Mouse (Mus musculus) olfactory bulb, adult 2 months (tissue): Measurements from ENCODE around the gene Actn1. TPM values are rescaled to one million over a fixed set of nuclear protein-coding genes. Genes with fewer than 3 reads are reported as not detected.
A peak's percentile ranks its signal among the peaks of the same experiment; 100 is the strongest.

ENCODE experiments used
- H3K27ac ChIP-seq: fragments of 200-500 bp; 2 replicates; pipeline ENCODE4 v1.5.1; 2012; ENCODE audit warnings: low read depth, low read length; ENCODE audit not compliant: insufficient read depth
- H3K4me1 ChIP-seq: fragments of 200-500 bp; 2 replicates; pipeline ENCODE4 v1.6.1; 2012; ENCODE audit warnings: low read length; ENCODE audit not compliant: control insufficient read depth, insufficient read depth
- H3K4me3 ChIP-seq: fragments of 200-500 bp; 2 replicates; pipeline ENCODE4 v1.5.1; 2012; ENCODE audit warnings: mild to moderate bottlenecking, low read depth, low read length, moderate library complexity; ENCODE audit not compliant: insufficient read depth
- CTCF ChIP-seq: fragments of 200-500 bp; IDR thresholded peaks from 2 replicates; pipeline ENCODE4 v1.5.1; 2012; ENCODE audit warnings: low read depth, mild to moderate bottlenecking, low read length, moderate library complexity; ENCODE audit not compliant: insufficient read depth
- POLR2A ChIP-seq: fragments of 200-500 bp; IDR thresholded peaks from 2 replicates; pipeline ENCODE4 v1.6.1; 2012; ENCODE audit warnings: mild to moderate bottlenecking, low read depth, low read length, moderate library complexity; ENCODE audit not compliant: insufficient read depth
- WGBS: fragments of 180-500 bp; shearing (Covaris S2); methylation state at CpG from one replicate; pipeline ENCODE4 v1.1.7; 2018; 5-methylcytosine and 5-hydroxymethylcytosine counted together
- polyA plus RNA-seq: library from polyadenylated mRNA; stranded (reverse); fragments of >200 nt; gene quantifications from 2 replicates; pipeline ENCODE4 v1.2.4, GENCODE M21; 2012; ENCODE audit warnings: low replicate concordance; ENCODE audit not compliant: missing spikeins, insufficient read depth, insufficient read length

The Actn1 gene
- polyA plus RNA-seq: not detected in 2 replicates

DNA sequence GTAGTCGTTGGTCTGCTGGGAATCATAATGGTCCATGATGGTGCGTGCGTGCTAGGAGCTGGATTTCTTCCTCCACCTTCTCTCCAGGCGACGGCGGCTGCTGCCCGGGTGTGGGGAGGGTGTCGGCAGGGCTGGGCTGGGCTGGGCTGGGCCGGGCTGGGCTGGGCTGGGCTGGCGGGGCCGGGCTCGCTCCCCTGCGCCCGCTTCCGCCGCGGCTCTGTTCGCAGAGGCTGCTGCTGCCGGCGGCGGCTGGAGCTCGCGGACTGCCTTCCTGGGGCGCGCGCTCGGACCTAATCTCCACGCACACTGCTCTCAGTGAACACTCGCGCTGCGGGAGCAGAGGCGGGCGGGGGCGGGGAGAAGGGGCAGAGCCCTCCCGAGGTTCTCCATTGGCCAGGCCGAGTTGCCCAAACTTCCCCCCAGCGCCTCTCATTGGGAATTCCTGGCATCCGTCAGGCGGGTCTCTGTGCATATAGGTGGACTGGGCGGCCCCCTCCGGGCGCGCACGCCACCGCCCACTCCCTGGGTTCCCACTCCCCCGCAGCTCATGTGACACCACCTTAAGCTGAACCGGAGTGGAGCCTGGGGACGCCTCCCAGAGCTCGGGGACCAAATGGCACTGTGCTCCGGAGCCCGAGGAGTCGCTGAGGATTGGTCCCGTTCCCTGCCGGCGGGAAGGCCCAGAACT lies at the start of gene Actn1:
Actn1 (minus strand) TSS at position 316 of the 688 bp plus-strand sequence.
- WGBS: under 1% methylated on average over 44 of the region's 55 CpGs
- TF ChIP-seq CTCF: no peak
- TF ChIP-seq POLR2A: 0 out of 2 replicates have a peak, but pooled peaks have one; percentile 46
- H3K4me1 ChIP-seq: peaks cover 6% of the 10 kb centered on the region
- H3K27ac ChIP-seq: peak within 1 kb of the TSS; percentile 56
- H3K4me3 ChIP-seq: peak within 1 kb of the TSS; percentile 60

DNA sequence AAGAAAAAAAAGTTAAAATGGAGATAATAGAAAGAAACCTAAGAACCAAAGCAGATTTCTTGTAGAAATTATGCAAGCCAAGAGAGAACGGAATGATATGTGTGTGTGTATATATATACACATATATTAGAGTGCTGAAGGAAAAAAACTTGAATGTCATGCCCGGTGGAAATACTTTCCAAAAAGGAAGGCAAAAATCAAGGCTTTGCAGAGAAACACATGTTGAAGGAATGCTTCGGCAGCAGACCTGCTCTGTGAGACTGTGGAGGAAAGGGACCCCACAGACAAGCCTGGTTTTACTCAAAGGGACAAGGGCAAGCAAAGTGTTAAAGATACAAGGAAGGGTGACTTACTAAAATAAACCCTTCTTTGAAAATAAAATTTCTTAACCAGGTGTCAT lies 47.4 kb upstream of the Actn1 start:
- no peak overlapping the region for H3K27ac ChIP-seq
- no peaks in the 10 kb centered on the region for H3K4me1 ChIP-seq
- no peak overlapping the region for H3K4me3 ChIP-seq
- 78% methylated on average over 3 of the region's 3 CpGs for whole genome bisulfite sequencing
- no peak for TF ChIP-seq CTCF
- no peak for TF ChIP-seq POLR2A

DNA sequence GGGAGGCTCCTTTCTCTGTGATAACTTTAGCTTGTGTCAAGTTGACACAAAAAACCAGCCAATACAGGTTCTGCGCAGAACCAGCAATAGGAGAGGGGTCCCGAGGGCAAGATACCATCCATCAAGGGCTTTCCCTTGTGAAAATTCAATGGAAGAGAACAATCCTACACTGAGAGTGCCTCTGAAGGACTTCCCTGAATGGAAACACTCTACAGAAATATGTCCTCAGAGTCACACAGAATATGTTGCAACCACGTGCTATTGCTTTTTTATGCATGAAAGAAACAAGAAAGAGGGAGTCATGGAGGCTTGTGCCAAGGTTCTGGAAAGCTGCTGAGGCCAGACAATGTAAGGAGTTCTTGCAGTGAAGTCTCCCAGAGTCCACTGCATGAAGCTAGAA lies 44.3 kb upstream of the Actn1 start:
- Histone ChIP-seq H3K4me1 (no peaks in the 10 kb centered on the region), H3K27ac (no peak overlapping the region), H3K4me3 (no peak overlapping the region)
- no peak for TF ChIP-seq POLR2A
- no peak for TF ChIP-seq CTCF
- WGBS: 95% methylated on average over 3 of the region's 3 CpGs

DNA sequence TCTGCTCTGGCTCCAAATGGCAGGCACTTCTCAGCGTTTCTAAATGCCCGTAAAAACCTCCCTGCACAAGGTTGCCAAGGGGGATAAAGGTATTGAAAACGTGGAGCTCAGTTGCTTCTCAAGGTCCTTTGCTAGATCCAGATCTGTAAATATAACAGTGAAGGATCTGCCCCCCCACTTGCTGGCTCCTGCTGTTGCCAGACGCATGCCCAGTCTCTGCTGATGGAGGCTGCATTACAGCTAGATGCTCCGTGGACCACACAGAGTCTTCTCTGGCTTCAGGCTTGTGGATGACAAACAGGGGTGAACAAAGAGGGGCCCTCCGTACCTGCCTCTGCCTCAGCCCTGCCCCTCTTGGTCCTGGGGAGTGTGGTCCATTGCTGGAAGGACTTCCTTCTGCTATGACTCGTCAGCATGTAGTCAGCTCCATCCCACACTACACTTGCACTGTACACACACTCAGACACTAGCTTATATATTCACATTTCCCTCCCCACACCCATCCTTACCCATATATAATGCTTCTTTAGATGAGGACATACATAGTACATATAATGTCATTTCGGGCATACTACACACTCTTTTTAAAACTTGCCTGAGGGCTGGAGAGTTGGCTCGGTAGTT lies 40.8 kb upstream of the Actn1 start:
- H3K27ac ChIP-seq: no peak overlapping the region
- no peaks in the 10 kb centered on the region for H3K4me1 ChIP-seq
- 66% methylated on average over 9 of the region's 9 CpGs for WGBS

DNA sequence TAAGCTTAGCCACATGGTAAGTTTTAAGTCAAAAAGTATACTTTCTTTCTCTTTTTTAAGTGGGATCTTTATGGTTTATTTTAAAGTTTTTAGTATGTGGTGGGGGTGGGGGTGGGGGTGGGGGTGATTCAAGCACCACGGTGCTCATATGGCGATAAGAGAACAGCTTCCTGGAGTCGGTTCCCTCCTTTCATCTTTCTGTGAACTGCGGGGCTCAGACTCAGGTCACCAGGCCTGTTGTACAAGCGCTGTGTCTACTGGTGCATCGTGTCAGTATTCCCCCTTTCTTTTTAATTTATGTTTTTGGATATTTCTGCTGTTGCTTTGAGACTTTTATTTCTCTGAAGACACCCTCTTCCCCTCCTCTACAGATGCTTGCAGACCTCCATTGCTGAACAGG lies 38.5 kb upstream of the Actn1 start:
- H3K4me3 ChIP-seq: no peak overlapping the region
- 87% methylated on average over 6 of the region's 6 CpGs for WGBS
- no peak for TF ChIP-seq CTCF
- no peak for TF ChIP-seq POLR2A
- H3K27ac ChIP-seq: no peak overlapping the region
- no peaks in the 10 kb centered on the region for H3K4me1 ChIP-seq

More for the DNA sequence above, 40.8 kb upstream of the Actn1 start:
- H3K4me3 ChIP-seq: no peak overlapping the region
- TF ChIP-seq POLR2A (no peak), CTCF (no peak)

DNA sequence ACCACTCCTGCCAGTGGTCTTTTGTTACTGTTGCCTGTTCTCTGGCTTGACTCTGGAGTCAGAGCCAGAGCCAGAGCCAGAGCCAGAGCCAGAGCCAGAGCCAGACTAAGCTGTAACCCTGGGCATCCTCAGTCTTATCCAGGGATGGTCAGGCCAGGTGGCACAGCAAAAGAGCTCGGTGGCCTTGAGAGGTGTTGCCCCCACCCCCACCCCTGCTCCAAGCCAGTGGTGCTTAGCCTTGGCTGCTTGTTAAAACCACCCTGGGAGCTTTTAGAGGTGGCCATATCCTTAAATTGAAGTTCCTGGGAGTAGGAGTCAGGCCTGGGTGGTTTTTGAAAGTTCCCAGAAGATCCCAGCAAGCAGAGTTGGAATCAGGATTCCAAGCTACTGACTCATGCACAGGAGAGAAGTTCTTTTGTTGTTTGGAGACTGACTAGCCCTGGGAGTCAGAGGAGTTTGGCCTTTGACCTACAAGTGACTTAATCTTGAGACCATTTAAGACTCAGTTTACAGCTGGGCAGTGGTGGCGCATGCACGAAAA lies 31.8 kb upstream of the Actn1 start:
- Histone ChIP-seq H3K4me1 (peaks cover 11% of the 10 kb centered on the region), H3K27ac (no peak overlapping the region), H3K4me3 (no peak overlapping the region)
- TF ChIP-seq POLR2A (no peak), CTCF (no peak)
- 77% methylated on average over 3 of the region's 3 CpGs for WGBS

DNA sequence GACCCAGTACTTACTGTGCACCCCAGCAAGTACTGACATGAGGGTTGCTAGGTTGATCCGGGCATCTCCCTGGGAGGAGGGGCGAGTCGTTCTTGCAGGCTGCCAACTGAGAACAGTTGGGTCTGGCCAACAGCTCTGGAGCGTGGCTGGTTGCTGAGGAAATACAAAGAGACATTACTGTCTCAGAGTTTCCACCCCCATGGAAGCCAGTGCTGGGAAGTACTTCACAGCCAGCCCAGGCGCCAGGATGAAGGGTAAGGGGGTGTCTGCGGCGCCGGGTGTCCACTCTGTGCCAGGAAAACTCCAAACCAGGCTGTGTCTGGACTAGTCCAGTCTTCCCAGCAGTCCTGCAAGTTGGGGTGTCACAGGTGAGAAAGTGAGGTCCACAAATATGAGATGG lies 30.8 kb upstream of the Actn1 start:
- peaks cover 11% of the 10 kb centered on the region for H3K4me1 ChIP-seq
- WGBS: 35% methylated on average over 8 of the region's 8 CpGs
- no peak overlapping the region for H3K27ac ChIP-seq
- H3K4me3 ChIP-seq: no peak overlapping the region
- TF ChIP-seq CTCF (no peak), POLR2A (no peak)

DNA sequence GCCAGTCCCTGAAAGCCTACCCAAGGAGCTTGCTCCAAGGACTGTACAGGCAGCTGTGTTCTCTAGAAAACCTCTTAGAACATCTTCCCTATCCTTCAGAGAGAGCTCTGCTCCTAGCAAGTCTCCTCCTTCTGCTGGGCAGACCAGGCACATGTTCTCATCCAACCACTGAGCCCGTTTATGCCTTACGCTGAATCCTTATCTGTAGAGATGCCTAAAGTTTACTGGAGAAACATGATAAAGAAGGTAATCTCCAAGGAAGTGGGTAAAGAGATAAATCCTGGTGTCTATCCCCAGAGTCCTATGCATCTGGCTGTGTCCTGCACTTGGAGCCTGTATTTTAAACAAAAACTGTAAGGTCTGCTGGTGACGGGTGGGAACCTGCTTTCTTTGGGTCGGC lies 30.3 kb upstream of the Actn1 start:
- H3K4me3 ChIP-seq: no peak overlapping the region
- WGBS: 87% methylated on average over 4 of the region's 4 CpGs
- H3K4me1 ChIP-seq: peaks cover 11% of the 10 kb centered on the region
- H3K27ac ChIP-seq: no peak overlapping the region
- TF ChIP-seq POLR2A: no peak

DNA sequence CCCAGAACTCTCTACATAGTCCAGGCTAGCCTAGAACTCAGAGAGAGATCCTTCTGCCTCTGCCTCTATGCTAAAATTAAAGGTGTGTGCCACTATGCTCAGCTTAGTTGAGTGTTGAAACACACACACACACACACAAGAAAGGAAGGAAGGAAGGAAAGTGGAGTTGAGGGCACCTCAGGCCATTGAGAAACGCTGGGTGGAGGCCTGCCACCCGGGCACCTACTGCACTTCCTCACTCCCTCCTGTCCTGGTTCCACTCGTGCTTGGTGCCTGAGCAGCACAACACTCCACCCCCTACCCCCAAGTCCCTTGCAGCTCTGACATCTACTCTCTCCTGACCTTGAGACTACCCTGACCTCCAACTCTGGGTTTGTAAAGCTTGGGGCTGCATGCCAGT lies 29.6 kb upstream of the Actn1 start:
- Histone ChIP-seq H3K27ac (no peak overlapping the region), H3K4me3 (no peak overlapping the region), H3K4me1 (peaks cover 11% of the 10 kb centered on the region)
- TF ChIP-seq CTCF: no peak
- no peak for TF ChIP-seq POLR2A
- 84% methylated on average over 3 of the region's 3 CpGs for WGBS
